Mouse (Mus musculus): ENCODE data around the gene Zfp992.
"Not testable (repeated sequence)": the region's sequence is repeated elsewhere in the genome, so short reads cannot be mapped to it uniquely, and the experiment has no call there.

Zfp992 gene

GRCm38 (mm10) chr4:146474716-146475676 is 26.2 kb downstream of the Zfp992 start:
- DNase-seq (ENCODE audit: low spot score), result not testable (repeated sequence)

DNA sequence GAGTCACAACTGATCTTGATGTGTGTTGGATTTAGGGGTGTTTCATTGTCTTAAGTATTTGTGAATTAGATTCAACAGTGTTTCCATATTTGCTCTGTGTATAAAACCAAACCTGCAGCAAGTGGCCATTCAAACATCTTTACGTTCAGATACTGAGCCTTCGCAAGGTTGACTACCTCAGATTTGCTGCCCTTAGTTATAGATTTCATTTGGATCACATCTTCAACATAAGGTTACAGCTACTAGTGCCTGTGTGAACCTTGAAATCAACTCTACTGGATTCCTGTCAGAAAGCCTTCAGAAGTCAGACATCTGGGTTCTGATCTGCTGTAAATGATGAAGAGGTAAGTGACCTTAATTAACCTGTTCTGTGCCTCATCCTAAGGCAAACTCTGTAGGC is 27.4 kb downstream of the Zfp992 start:
- not testable (repeated sequence) for DNase-seq (ENCODE audit: low spot score)

DNA sequence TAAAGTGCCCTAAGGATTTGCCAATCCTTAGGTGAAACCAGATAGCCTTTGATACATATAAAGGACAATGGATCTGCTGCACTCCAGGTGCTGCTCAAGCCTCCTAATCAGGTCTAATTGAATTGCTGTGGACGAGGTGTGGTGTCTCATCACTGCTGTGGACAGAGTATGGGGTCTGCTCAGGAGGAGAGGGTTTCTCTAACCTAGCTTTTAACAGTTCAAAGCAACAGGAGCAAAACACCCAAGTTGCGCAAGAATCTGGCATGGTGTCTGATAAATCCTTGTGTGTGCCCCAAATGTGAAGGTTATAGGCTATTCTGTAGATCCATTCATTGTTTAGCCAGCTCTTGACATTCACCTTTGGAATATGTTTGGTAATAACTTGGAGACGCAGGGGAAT is 28.1 kb downstream of the Zfp992 start:
- not testable (repeated sequence) for DNase-seq (ENCODE audit: low spot score)

- DNase-seq (ENCODE audit: low spot score), result not testable (repeated sequence)
Measured at GRCm38 (mm10) chr4:146480376-146481096, 31.7 kb downstream of the Zfp992 start.

- not testable (repeated sequence) for DNase-seq (ENCODE audit: low spot score)
Measured at GRCm38 (mm10) chr4:146482546-146482945, 33.7 kb downstream of the Zfp992 start.

GRCm38 (mm10) chr4:146483571-146484280 is 34.9 kb downstream of the Zfp992 start:
- not testable (repeated sequence) for DNase-seq (ENCODE audit: low spot score)

- not testable (repeated sequence) for DNase-seq (ENCODE audit: low spot score)
Measured at GRCm38 (mm10) chr4:146484676-146485075, 35.9 kb downstream of the Zfp992 start.

GRCm38 (mm10) chr4:146485183-146485939 is 36.5 kb downstream of the Zfp992 start:
- not testable (repeated sequence) for DNase-seq (ENCODE audit: low spot score)

- DNase-seq (ENCODE audit: low spot score), result not testable (repeated sequence)
Measured at GRCm38 (mm10) chr4:146486753-146487152, 37.9 kb downstream of the Zfp992 start.

DNA sequence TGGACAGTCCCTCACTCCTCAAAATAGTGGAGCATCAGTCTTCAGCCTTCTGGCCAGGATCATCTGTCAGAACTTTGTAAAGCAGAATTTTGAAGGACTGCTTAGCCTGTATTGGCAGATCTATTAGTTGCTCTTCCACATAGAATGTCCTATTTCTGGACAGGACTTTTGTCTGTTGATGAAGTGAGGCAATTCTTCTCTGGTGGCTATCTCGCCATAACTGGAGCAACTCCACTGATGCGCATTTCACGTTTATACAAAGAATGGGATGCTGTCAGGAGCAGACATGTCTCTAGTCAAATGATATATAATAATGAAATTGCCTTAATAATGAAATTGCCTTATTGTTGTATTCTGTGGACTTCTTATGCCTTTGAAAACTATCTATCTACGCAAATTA is 40.4 kb downstream of the Zfp992 start:
- DNase-seq (ENCODE audit: low spot score), result not testable (repeated sequence)

GRCm38 (mm10) chr4:146491993-146492392 is 43.2 kb downstream of the Zfp992 start:
- DNase-seq (ENCODE audit: low spot score), result not testable (repeated sequence)

- DNase-seq (ENCODE audit: low spot score), result no peak
Measured at GRCm38 (mm10) chr4:146492439-146492838, 43.6 kb downstream of the Zfp992 start.

DNA sequence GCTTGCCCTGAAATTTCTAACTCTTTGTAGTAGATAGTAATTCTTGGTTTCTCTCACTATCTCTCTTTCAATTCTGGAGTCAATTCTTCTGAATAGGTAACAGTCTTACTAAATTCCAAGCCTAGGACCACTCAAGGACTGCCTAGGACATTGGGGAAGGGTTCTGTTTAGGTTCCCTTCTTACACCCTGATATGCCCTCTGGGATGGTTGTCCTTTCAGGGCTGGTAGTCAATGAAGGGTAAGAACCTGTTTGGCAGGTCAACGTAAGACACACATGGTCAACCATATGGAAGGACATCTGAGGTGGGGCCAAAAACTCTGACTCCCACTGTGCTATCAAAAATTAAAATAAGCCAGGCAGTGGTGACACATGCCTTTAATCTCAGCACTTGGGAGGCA is 44.0 kb downstream of the Zfp992 start:
- DNase-seq (ENCODE audit: low spot score), result no peak

DNA sequence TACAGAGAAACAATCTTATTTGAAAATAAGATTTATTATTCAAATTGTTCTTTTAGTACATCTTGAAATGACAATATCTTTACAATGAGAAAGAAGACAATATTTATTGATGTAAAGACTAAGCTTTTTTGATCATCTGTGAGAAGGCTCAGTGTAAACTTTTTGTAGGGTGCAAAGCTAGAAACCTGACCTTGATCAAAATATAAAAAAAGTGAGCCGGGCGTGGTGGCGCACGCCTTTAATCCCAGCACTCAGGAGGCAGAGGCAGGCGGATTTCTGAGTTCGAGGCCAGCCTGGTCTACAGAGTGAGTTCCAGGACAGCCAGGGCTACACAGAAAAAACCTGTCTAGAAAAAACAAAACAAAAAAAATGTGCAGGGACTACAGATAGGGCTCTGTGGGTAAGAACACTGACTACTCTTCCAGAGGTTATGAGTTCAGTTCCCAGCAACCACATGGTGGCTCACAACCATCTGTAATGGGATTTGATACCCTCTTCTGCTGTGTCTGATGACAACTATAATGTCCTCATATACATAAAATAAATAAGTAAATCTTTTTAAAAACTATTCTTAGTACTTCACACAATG is 44.6 kb downstream of the Zfp992 start:
- not testable (repeated sequence) for DNase-seq (ENCODE audit: low spot score)

DNA sequence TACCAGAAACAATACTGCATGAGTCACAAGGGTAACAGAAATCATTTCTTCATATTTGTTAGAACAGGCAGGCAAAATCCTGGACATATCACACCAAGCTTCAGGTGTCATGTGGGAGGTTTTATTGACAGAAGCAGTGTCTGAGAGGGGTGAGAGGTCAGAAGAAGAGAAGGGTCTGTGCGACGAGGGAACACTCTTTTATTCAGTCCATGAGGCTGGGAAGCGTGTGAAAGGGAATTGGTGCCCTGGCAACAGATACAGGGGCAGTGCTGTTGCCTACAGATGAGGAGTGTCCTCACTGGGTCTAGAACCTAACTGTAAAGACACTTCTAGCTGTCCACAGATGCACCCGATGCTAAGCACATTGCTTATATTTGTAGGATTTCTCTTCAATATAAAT is 46.2 kb downstream of the Zfp992 start:
- DNase-seq (ENCODE audit: low spot score), result no peak

DNA sequence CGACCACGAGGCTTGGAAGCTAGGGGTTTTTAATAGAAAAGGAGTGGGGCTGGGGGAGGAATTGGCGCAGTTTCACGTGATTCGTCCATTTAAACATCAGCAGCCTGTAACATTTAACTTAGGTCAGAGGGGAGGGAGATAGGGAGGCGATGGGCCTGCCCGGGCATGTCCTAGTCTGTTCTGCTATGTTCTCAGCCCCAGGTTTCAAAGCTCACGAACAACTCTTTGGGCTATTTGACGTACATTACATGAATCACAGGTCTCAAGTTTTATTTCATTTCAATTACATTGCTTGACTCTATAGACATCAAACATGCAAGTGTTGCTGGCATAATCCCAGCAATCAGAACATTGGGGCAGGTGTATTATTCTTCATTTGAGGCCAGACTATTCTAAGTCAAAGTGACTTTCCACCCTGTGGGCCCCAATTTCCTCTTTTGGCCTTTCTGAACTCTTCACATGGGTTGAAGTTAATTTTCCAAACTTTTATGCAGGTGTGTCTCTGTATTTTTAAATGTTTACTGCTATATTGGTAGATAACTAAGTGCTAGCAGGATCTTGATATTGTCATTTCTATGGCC is 49.0 kb downstream of the Zfp992 start:
- DNase-seq (ENCODE audit: low spot score), result not testable (repeated sequence)

DNA sequence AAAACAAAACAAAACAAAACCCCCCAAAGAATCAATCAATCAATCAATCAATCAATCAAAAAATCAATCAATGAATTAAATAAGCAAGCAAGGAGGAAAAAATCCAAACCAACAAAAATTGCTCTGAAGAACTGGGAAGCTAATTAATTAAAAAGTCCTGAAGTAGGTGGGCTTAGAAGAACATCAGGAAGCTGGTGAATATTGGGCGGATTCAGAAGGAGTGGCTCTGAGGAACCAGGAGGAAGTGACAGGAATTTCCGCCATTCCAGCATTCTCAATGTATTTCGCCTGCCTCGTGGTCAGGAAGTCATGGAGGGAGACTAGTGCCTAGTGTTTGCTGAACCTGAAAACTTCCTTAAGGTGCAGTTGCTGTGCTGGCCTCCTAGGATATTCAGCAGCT is 52.9 kb downstream of the Zfp992 start, which contains the start of gene Zfp981:
TSS of gene Zfp981 (plus strand) at position 301 of the 400 bp plus-strand sequence.
- DNase-seq (ENCODE audit: low spot score), result not testable (repeated sequence)

- not testable (repeated sequence) for DNase-seq (ENCODE audit: low spot score)
Measured at GRCm38 (mm10) chr4:146509029-146509428, 60.2 kb downstream of the Zfp992 start.

DNA sequence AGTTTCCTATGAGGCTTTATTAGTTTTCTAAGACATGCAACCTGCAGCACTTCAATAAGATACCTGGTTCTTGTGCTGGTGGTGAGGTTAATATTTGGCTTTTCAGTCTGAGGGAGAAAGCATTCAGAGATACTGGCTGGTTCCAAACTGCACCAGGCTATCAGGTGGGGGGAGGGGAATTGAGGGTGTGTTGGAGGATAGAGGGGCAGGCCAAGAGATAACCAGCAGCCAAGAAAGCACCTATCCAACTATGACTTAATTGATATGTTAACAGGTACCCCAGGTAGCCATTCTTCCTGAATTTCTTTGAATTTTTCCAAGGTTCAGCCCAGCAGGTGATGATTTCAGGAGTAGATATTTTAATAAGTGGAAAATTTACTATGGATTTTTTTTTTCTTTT is 63.0 kb downstream of the Zfp992 start:
- DNase-seq (ENCODE audit: low spot score), result not testable (repeated sequence)

- no peak for DNase-seq (ENCODE audit: low spot score)
Measured at GRCm38 (mm10) chr4:146516474-146516873, 67.7 kb downstream of the Zfp992 start.

Measured in retina, embryonic 14.5 days (tissue).